Comparison of ENCODE assay signal across 16 mouse cellular contexts in the genomic region with DNA sequence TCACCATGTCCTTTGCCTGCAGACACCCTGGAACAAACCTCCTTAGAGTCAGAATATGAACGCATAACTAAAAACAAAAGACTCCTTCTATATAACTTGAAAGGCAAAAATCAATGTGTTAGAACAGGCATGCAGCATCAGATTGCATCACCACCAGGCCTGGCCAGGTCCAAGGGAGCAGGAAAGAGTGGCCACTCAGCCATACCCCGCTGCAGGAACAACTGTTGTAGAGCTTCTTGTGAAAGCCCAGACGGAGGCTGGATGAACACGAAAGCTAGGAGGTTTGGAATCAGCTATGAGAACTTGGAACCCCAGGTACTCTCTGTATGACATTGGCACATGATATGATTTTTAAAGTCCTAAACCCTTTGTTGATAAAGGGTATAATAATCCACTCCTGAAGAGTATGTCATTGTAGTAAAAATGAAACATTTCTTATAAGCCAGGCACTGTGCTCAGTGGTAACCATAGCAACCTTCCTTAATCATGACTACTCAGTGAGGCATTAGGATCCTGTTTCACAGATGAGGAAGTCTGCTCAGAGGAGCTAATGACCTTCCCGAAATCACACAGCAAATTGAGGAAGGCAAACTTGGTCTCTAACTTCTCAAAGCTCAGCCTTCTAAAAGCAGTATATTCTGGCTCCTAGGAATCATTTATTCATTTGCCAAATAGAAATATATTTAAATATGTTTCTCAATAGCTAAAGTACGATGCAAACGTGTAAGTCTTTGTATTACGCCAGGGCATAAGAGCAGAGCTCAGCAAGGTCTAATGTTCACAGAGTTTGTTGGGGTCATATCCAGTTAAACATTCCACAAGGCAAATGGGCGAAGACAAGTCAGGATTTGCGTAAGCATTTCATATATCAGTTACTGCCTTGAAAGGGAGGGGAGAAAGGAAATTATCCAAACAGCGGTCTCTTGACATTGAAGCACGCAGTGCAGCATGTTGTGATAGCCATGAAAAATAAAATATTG. TPM values are rescaled to one million over a fixed set of nuclear protein-coding genes. Genes with fewer than 3 reads are reported as not detected.
DNase-seq lines count a peak whose midpoint lies in the region; ATAC-seq lines count a peak whose summit lies in the region.
"Had no signal": no experiment of that assay in that cellular context is flagged by ENCODE, and none has a peak within 500 bp of the region (broad histone marks: within the 10 kb centered on the region; RNA-seq: fewer than 3 reads in every experiment).

No protein-coding gene starts in this region.

- 79% methylated on average over 12 of the region's 12 CpGs for WGBS in forebrain, embryonic 14.5 days
- 86% methylated on average over 12 of the region's 12 CpGs for WGBS in forebrain, embryonic 10.5 days
- WGBS in liver, embryonic 12.5 days (ENCODE audit: insufficient replicate concordance), result 66% methylated on average over 12 of the region's 12 CpGs

- peak; percentile 41 for DNase-seq in forebrain, embryonic 14.5 days (ENCODE audit: low spot score)
- DNase-seq in forebrain, embryonic 10.5 days (ENCODE audit: extremely low spot score, low spot score), result no peak
- DNase-seq in liver (peak; percentile 10), NIH3T3 (ENCODE audit: low read depth) (peak; percentile 44)
- no peak for DNase-seq in adrenal gland, adult 2 months
- DNase-seq in adrenal gland, postnatal 10 days, result no peak
- DNase-seq: adrenal gland, postnatal 25 days; cerebellum, adult 11 months; heart, adult 11 months; heart, postnatal 10 days; thymus, postnatal 14 days had no signal

- no peak overlapping the region for H3K9ac ChIP-seq in forebrain, embryonic 14.5 days (ENCODE audit: low read length)
- no peak overlapping the region for H3K9ac ChIP-seq in liver, embryonic 12.5 days
- H3K9ac ChIP-seq: limb, embryonic 15.5 days had no signal

- H3K4me3 ChIP-seq in forebrain, embryonic 14.5 days (ENCODE audit: low read depth, low read length), result no peak overlapping the region
- no peak overlapping the region for H3K4me3 ChIP-seq in forebrain, embryonic 10.5 days
- no peak overlapping the region for H3K4me3 ChIP-seq in liver, embryonic 12.5 days
- H3K4me3 ChIP-seq: limb, embryonic 15.5 days had no signal

- H3K27ac ChIP-seq in forebrain, embryonic 14.5 days (ENCODE audit: low read depth, low read length), result no peak overlapping the region
- H3K27ac ChIP-seq in forebrain, embryonic 10.5 days, result no peak overlapping the region
- no peak overlapping the region for H3K27ac ChIP-seq in liver, embryonic 12.5 days
- H3K27ac ChIP-seq: limb, embryonic 15.5 days had no signal

- no peaks in the 10 kb centered on the region for H3K4me1 ChIP-seq in forebrain, embryonic 14.5 days (ENCODE audit: control insufficient read depth, insufficient read depth, low read length)
- H3K4me1 ChIP-seq in forebrain, embryonic 10.5 days, result peaks cover 7% of the 10 kb centered on the region
- no peaks in the 10 kb centered on the region for H3K4me1 ChIP-seq in liver, embryonic 12.5 days
- H3K4me1 ChIP-seq: limb, embryonic 15.5 days had no signal

- no peaks in the 10 kb centered on the region for H3K36me3 ChIP-seq in forebrain, embryonic 14.5 days (ENCODE audit: control insufficient read depth, insufficient read depth, low read length)
- no peaks in the 10 kb centered on the region for H3K36me3 ChIP-seq in forebrain, embryonic 10.5 days (replicated peaks)
- no peaks in the 10 kb centered on the region for H3K36me3 ChIP-seq in liver, embryonic 12.5 days
- H3K36me3 ChIP-seq: limb, embryonic 15.5 days had no signal

- no peak overlapping the region for H3K4me2 ChIP-seq in forebrain, embryonic 14.5 days (ENCODE audit: low read length)
- no peak overlapping the region for H3K4me2 ChIP-seq in liver, embryonic 12.5 days
- H3K4me2 ChIP-seq: limb, embryonic 15.5 days had no signal

- ATAC-seq in forebrain, embryonic 14.5 days, result no peak
- ATAC-seq in liver, embryonic 12.5 days, result no peak
- ATAC-seq in megakaryocyte progenitor cell, adult 5-6 weeks (replicated peaks; ENCODE audit: poor library complexity), result peak; percentile 46; the same call in 1 of the 2 replicates
- ATAC-seq: Patski had no signal

- H3K9me3 ChIP-seq in forebrain, embryonic 14.5 days (replicated peaks; ENCODE audit: control insufficient read depth, low read length), result no peaks in the 10 kb centered on the region
- H3K9me3 ChIP-seq in forebrain, embryonic 10.5 days, result no peaks in the 10 kb centered on the region
- H3K9me3 ChIP-seq in liver, embryonic 12.5 days (replicated peaks), result no peaks in the 10 kb centered on the region
- H3K9me3 ChIP-seq: limb, embryonic 15.5 days had no signal

- H3K27me3 ChIP-seq in forebrain, embryonic 14.5 days (replicated peaks; ENCODE audit: control insufficient read depth, insufficient read depth, low read length), result no peaks in the 10 kb centered on the region
- H3K27me3 ChIP-seq in forebrain, embryonic 10.5 days (ENCODE audit: poor library complexity, severe bottlenecking), result no peaks in the 10 kb centered on the region
- no peaks in the 10 kb centered on the region for H3K27me3 ChIP-seq in liver, embryonic 12.5 days (replicated peaks)
- H3K27me3 ChIP-seq: limb, embryonic 15.5 days; Patski had no signal

RNA-seq across cellular contexts. Expression of gene Ranbp3l, which starts 24.4 kb away (rescaled TPM):
- 10.4 and 11.3 TPM in 2 replicates for polyA plus RNA-seq in forebrain, embryonic 14.5 days (2014; fragmentation: Nextera tagmentation; extraction: Ambion mirVana)
- 0.09 and 0.55 TPM in 2 replicates for polyA plus RNA-seq in forebrain, embryonic 10.5 days (2016; fragmentation: Nextera tagmentation; extraction: Ambion mirVana)
- polyA plus RNA-seq in liver, embryonic 12.5 days (2016; fragmentation: Nextera tagmentation; extraction: Ambion mirVana), result 0.21 and 0.37 TPM in 2 replicates
- total RNA-seq in megakaryocyte progenitor cell, adult 5-6 weeks (2015), result not detected in 2 replicates
- total RNA-seq in megakaryocyte progenitor cell, adult 5-6 weeks (2017), result not detected in 2 replicates
- total RNA-seq in adrenal gland, adult 2 months (2021), result not detected
- polyA plus RNA-seq in adrenal gland, adult 2 months (2012; rRNA removed), result not detected in 2 replicates
- total RNA-seq in adrenal gland, postnatal 10 days (2021), result under 1 TPM; 0.18 to 0.21 TPM
- total RNA-seq: adrenal gland, postnatal 25 days; heart, postnatal 10 days; megakaryocyte-erythroid progenitor cell, adult 5-6 weeks had no signal

Comparison
In these comparisons a context has a peak if more than half of its experiments do, and no peak if none do; other contexts are left out.
1. DNase-seq: peak in forebrain, embryonic 14.5 days (single experiment), liver (single experiment) and NIH3T3 (single experiment); none in forebrain, embryonic 10.5 days (single experiment), adrenal gland, adult 2 months (single experiment) and adrenal gland, postnatal 10 days (single experiment).